Mouse (Mus musculus) stomach, postnatal 0 days (tissue): ENCODE results near the gene Cep170b.

Experiments
- CTCF ChIP-seq: IDR thresholded peaks from 2 replicates; pipeline ENCODE4 v1.5.1; 2016; ENCODE audit warnings: antibody characterized with exemption, low read depth, mild to moderate bottlenecking, moderate library complexity
- EP300 ChIP-seq: optimal IDR thresholded peaks from 2 replicates; pipeline ENCODE3; 2016; ENCODE audit warnings: antibody characterized with exemption

- TF ChIP-seq CTCF: no peak
- no peak for TF ChIP-seq EP300
Observed at GRCm38 (mm10) chr12:112702374-112703320, 17.6 kb upstream of the Cep170b start.
